Mouse (Mus musculus): ENCODE measurements around the gene Nav1. TPM values are rescaled to one million over a fixed set of nuclear protein-coding genes. Genes with fewer than 3 reads are reported as not detected.

Gene Nav1
- polyA plus RNA-seq, 1 experiment from 2014 or later: 44.1 TPM

GRCm38 (mm10) chr1:135542080-135542479 lies 65.0 kb downstream of the Nav1 start:
- no peaks in the 10 kb centered on the region for H3K9me3 ChIP-seq (replicated peaks)
- H3K4me2 ChIP-seq: no peak overlapping the region
- no peaks in the 10 kb centered on the region for H3K36me3 ChIP-seq
- H3K27ac ChIP-seq (replicated peaks): no peak overlapping the region
- H3K4me3 ChIP-seq (replicated peaks): no peak overlapping the region
- no peak for ATAC-seq (ENCODE audit: low FRiP score)
- H3K9ac ChIP-seq (replicated peaks): no peak overlapping the region
- no peaks in the 10 kb centered on the region for H3K27me3 ChIP-seq (replicated peaks)
- H3K4me1 ChIP-seq: peaks cover 51% of the 10 kb centered on the region
- WGBS: 84% methylated on average over 9 of the region's 9 CpGs

GRCm38 (mm10) chr1:135540270-135540669 lies 66.8 kb downstream of the Nav1 start:
- peak; percentile 58; the same call in 1 of the 2 replicates for ATAC-seq (ENCODE audit: low FRiP score)
- Histone ChIP-seq H3K4me3 (replicated peaks) (no peak overlapping the region), H3K4me2 (no peak overlapping the region), H3K36me3 (peaks cover 15% of the 10 kb centered on the region), H3K27me3 (replicated peaks) (no peaks in the 10 kb centered on the region), H3K4me1 (peaks cover 52% of the 10 kb centered on the region), H3K9me3 (replicated peaks) (no peaks in the 10 kb centered on the region), H3K27ac (replicated peaks) (no peak overlapping the region), H3K9ac (replicated peaks) (no peak overlapping the region)
- 23% methylated on average over 4 of the region's 4 CpGs for WGBS

GRCm38 (mm10) chr1:135538441-135539265 lies 68.4 kb downstream of the Nav1 start:
- Histone ChIP-seq H3K9me3 (replicated peaks) (no peaks in the 10 kb centered on the region), H3K4me1 (peaks cover 41% of the 10 kb centered on the region), H3K36me3 (peaks cover 27% of the 10 kb centered on the region), H3K9ac (replicated peaks) (no peak overlapping the region), H3K4me3 (replicated peaks) (no peak overlapping the region), H3K27me3 (replicated peaks) (no peaks in the 10 kb centered on the region), H3K27ac (replicated peaks) (no peak overlapping the region), H3K4me2 (no peak overlapping the region)
- ATAC-seq (ENCODE audit: low FRiP score): no peak
- 85% methylated on average over 12 of the region's 12 CpGs for WGBS

GRCm38 (mm10) chr1:135536822-135537221 lies 70.3 kb downstream of the Nav1 start:
- H3K9me3 ChIP-seq (replicated peaks): no peaks in the 10 kb centered on the region
- no peak for ATAC-seq (ENCODE audit: low FRiP score)
- 96% methylated on average over 7 of the region's 7 CpGs for WGBS
- H3K4me3 ChIP-seq (replicated peaks): no peak overlapping the region
- H3K27me3 ChIP-seq (replicated peaks): no peaks in the 10 kb centered on the region
- peaks cover 23% of the 10 kb centered on the region for H3K4me1 ChIP-seq
- H3K36me3 ChIP-seq: peaks cover 37% of the 10 kb centered on the region
- H3K27ac ChIP-seq (replicated peaks): no peak overlapping the region
- H3K9ac ChIP-seq (replicated peaks): no peak overlapping the region
- no peak overlapping the region for H3K4me2 ChIP-seq

GRCm38 (mm10) chr1:135536326-135536725 lies 70.8 kb downstream of the Nav1 start:
- Histone ChIP-seq H3K27ac (replicated peaks) (no peak overlapping the region), H3K9ac (replicated peaks) (no peak overlapping the region), H3K27me3 (replicated peaks) (no peaks in the 10 kb centered on the region), H3K9me3 (replicated peaks) (no peaks in the 10 kb centered on the region), H3K4me2 (no peak overlapping the region), H3K36me3 (peaks cover 42% of the 10 kb centered on the region), H3K4me1 (peaks cover 23% of the 10 kb centered on the region), H3K4me3 (replicated peaks) (no peak overlapping the region)
- no peak for ATAC-seq (ENCODE audit: low FRiP score)
- 57% methylated on average over 2 of the region's 2 CpGs for WGBS

- ATAC-seq (ENCODE audit: low FRiP score): no peak
- 35% methylated on average over 4 of the region's 4 CpGs for WGBS
- Histone ChIP-seq H3K27me3 (replicated peaks) (no peaks in the 10 kb centered on the region), H3K27ac (replicated peaks) (no peak overlapping the region; the same call in 1 of the 2 replicates), H3K4me2 (no peak overlapping the region), H3K9me3 (replicated peaks) (no peaks in the 10 kb centered on the region), H3K9ac (replicated peaks) (no peak overlapping the region), H3K36me3 (peaks cover 51% of the 10 kb centered on the region), H3K4me1 (peaks cover 21% of the 10 kb centered on the region), H3K4me3 (replicated peaks) (no peak overlapping the region)
Observed at GRCm38 (mm10) chr1:135535256-135535655, 71.8 kb downstream of the Nav1 start.

GRCm38 (mm10) chr1:135534782-135535181 lies 72.3 kb downstream of the Nav1 start:
- no peaks in the 10 kb centered on the region for H3K27me3 ChIP-seq (replicated peaks)
- ATAC-seq (ENCODE audit: low FRiP score): no peak
- H3K4me1 ChIP-seq: peaks cover 19% of the 10 kb centered on the region
- WGBS: 60% methylated on average over 4 of the region's 4 CpGs
- H3K4me2 ChIP-seq: no peak overlapping the region
- H3K36me3 ChIP-seq: peaks cover 56% of the 10 kb centered on the region
- no peak overlapping the region for H3K9ac ChIP-seq (replicated peaks)
- no peak overlapping the region for H3K27ac ChIP-seq (replicated peaks)
- H3K4me3 ChIP-seq (replicated peaks): no peak overlapping the region
- no peaks in the 10 kb centered on the region for H3K9me3 ChIP-seq (replicated peaks)

GRCm38 (mm10) chr1:135534070-135534469 lies 73.0 kb downstream of the Nav1 start:
- Histone ChIP-seq H3K4me3 (replicated peaks) (no peak overlapping the region), H3K4me2 (no peak overlapping the region), H3K4me1 (peaks cover 19% of the 10 kb centered on the region), H3K36me3 (peaks cover 61% of the 10 kb centered on the region), H3K9ac (replicated peaks) (no peak overlapping the region), H3K27ac (replicated peaks) (no peak overlapping the region), H3K9me3 (replicated peaks) (no peaks in the 10 kb centered on the region), H3K27me3 (replicated peaks) (no peaks in the 10 kb centered on the region)
- no peak for ATAC-seq (ENCODE audit: low FRiP score)
- 85% methylated on average over 4 of the region's 4 CpGs for WGBS

- H3K9me3 ChIP-seq (replicated peaks): no peaks in the 10 kb centered on the region
- no peak overlapping the region for H3K27ac ChIP-seq (replicated peaks)
- no peak overlapping the region for H3K9ac ChIP-seq (replicated peaks)
- ATAC-seq (ENCODE audit: low FRiP score): no peak
- H3K4me1 ChIP-seq: peaks cover 17% of the 10 kb centered on the region
- no peak overlapping the region for H3K4me3 ChIP-seq (replicated peaks)
- H3K4me2 ChIP-seq: no peak overlapping the region
- H3K36me3 ChIP-seq: peaks cover 67% of the 10 kb centered on the region
- WGBS: 85% methylated on average over 23 of the region's 23 CpGs
- H3K27me3 ChIP-seq (replicated peaks): no peaks in the 10 kb centered on the region
Observed at GRCm38 (mm10) chr1:135532383-135532782, 74.7 kb downstream of the Nav1 start.

GRCm38 (mm10) chr1:135531981-135532380 lies 75.1 kb downstream of the Nav1 start:
- H3K9ac ChIP-seq (replicated peaks): no peak overlapping the region
- no peak overlapping the region for H3K27ac ChIP-seq (replicated peaks)
- H3K4me1 ChIP-seq: peaks cover 16% of the 10 kb centered on the region
- no peak overlapping the region for H3K4me3 ChIP-seq (replicated peaks)
- H3K4me2 ChIP-seq: no peak overlapping the region
- H3K9me3 ChIP-seq (replicated peaks): no peaks in the 10 kb centered on the region
- no peaks in the 10 kb centered on the region for H3K27me3 ChIP-seq (replicated peaks)
- 88% methylated on average over 6 of the region's 6 CpGs for WGBS
- H3K36me3 ChIP-seq: peaks cover 66% of the 10 kb centered on the region
- no peak for ATAC-seq (ENCODE audit: low FRiP score)

- Histone ChIP-seq H3K9me3 (replicated peaks) (no peaks in the 10 kb centered on the region), H3K27me3 (replicated peaks) (no peaks in the 10 kb centered on the region), H3K4me2 (no peak overlapping the region), H3K4me1 (peaks cover 8% of the 10 kb centered on the region), H3K27ac (replicated peaks) (no peak overlapping the region), H3K4me3 (replicated peaks) (no peak overlapping the region), H3K9ac (replicated peaks) (no peak overlapping the region), H3K36me3 (peaks cover 57% of the 10 kb centered on the region)
- no peak for ATAC-seq (ENCODE audit: low FRiP score)
- 57% methylated on average over 10 of the region's 10 CpGs for WGBS
Observed at GRCm38 (mm10) chr1:135531081-135531480, 76.0 kb downstream of the Nav1 start.

GRCm38 (mm10) chr1:135524518-135524860 lies 82.6 kb downstream of the Nav1 start:
- H3K9ac ChIP-seq (replicated peaks): no peak overlapping the region
- 82% methylated on average over 4 of the region's 4 CpGs for WGBS

More at GRCm38 (mm10) chr1:135524518-135524860, 82.6 kb downstream of the Nav1 start:
- Histone ChIP-seq H3K4me1 (peaks cover 10% of the 10 kb centered on the region), H3K27ac (replicated peaks) (0 out of 2 replicates have a peak overlapping the region, but pooled peaks have one; percentile 23), H3K4me3 (replicated peaks) (no peak overlapping the region), H3K9me3 (replicated peaks) (no peaks in the 10 kb centered on the region), H3K36me3 (peaks cover 9% of the 10 kb centered on the region; the same call in 1 of the 2 replicates), H3K4me2 (no peak overlapping the region), H3K27me3 (replicated peaks) (no peaks in the 10 kb centered on the region)
- no peak for ATAC-seq (ENCODE audit: low FRiP score)
